Mouse (Mus musculus) midbrain, embryonic 14.5 days (tissue): ENCODE results near the gene Rcbtb2. TPM values are rescaled to one million over a fixed set of nuclear protein-coding genes. Genes with fewer than 3 reads are reported as not detected.

Experiments used
- ATAC-seq: fragments of 200-750 bp; cut with Nextera tagmentation; 2 replicates; pipeline ENCODE4 v1.8.0; 2017; ENCODE audit warnings: moderate number of reproducible peaks, moderate library complexity; ENCODE audit not compliant: low FRiP score, low TSS enrichment
- DNase-seq: peaks from one replicate; pipeline ENCODE4 v3.0.0-alpha.2; 2015
- H3K27ac ChIP-seq: fragments of 300-500 bp; sonication (generic); replicated peaks from 2 replicates; pipeline ENCODE4 v1.5.1; 2014; ENCODE audit warnings: mild to moderate bottlenecking, low read depth, low read length, moderate library complexity
- H3K27me3 ChIP-seq: fragments of 300-500 bp; sonication (generic); 2 replicates; pipeline ENCODE4 v1.6.1; 2014; ENCODE audit warnings: low read length, control low read depth, mixed read lengths; ENCODE audit not compliant: control insufficient read depth, insufficient read depth
- H3K36me3 ChIP-seq: fragments of 300-500 bp; sonication (generic); 2 replicates; pipeline ENCODE4 v1.6.1; 2014; ENCODE audit warnings: low read length, control low read depth; ENCODE audit not compliant: control insufficient read depth, insufficient read depth
- H3K4me1 ChIP-seq: fragments of 300-500 bp; sonication (generic); 2 replicates; pipeline ENCODE4 v1.6.1; 2014; ENCODE audit warnings: mild to moderate bottlenecking, antibody characterized with exemption, low read length, control low read depth; ENCODE audit not compliant: control insufficient read depth, insufficient read depth
- H3K4me2 ChIP-seq: fragments of 300-500 bp; sonication (generic); 2 replicates; pipeline ENCODE4 v1.6.1; 2014; ENCODE audit warnings: mild to moderate bottlenecking, low read length, moderate library complexity
- H3K4me3 ChIP-seq: fragments of 300-500 bp; sonication (generic); replicated peaks from 2 replicates; pipeline ENCODE4 v1.5.1; 2014; ENCODE audit warnings: low read depth, low read length
- H3K9ac ChIP-seq: fragments of 300-500 bp; sonication (generic); replicated peaks from 2 replicates; pipeline ENCODE4 v1.6.1; 2014; ENCODE audit warnings: mild to moderate bottlenecking, low read length, moderate library complexity
- H3K9me3 ChIP-seq: fragments of 300-500 bp; sonication (generic); 2 replicates; pipeline ENCODE4 v1.6.1; 2016; ENCODE audit warnings: low read length, control low read depth, mixed read lengths; ENCODE audit not compliant: control insufficient read depth
- WGBS: fragments of 180-500 bp; shearing (Covaris S2); extraction: QIAGEN DNeasy Blood & Tissue Kit; methylation state at CpG from one replicate; pipeline ENCODE4 v1.1.7; 2014; 5-methylcytosine and 5-hydroxymethylcytosine counted together
- polyA plus RNA-seq: library from polyadenylated mRNA; unstranded; fragments of >200 nt; fragmentation: Nextera tagmentation; extraction: Ambion mirVana; gene quantifications from 2 replicates; pipeline ENCODE4 v1.2.1, GENCODE M21; 2014

The Rcbtb2 gene
- polyA plus RNA-seq, 1 experiment from 2014 or later = 80.0 TPM

- H3K27ac ChIP-seq = no peak overlapping the region
- no peak overlapping the region for H3K4me2 ChIP-seq
- H3K9me3 ChIP-seq = no peaks in the 10 kb centered on the region
- no peaks in the 10 kb centered on the region for H3K27me3 ChIP-seq
- no peak overlapping the region for H3K4me3 ChIP-seq
- 59% methylated on average over 3 of the region's 3 CpGs for WGBS
- no peaks in the 10 kb centered on the region for H3K36me3 ChIP-seq
- DNase-seq (peak; percentile 48), ATAC-seq (no peak; the same call in 1 of the 2 replicates)
- peaks cover 1% of the 10 kb centered on the region; the same call in 1 of the 2 replicates for H3K4me1 ChIP-seq
- H3K9ac ChIP-seq = no peak overlapping the region
Measured at GRCm38 (mm10) chr14:73226346-73226745, 103.5 kb downstream of the Rcbtb2 start.

DNA sequence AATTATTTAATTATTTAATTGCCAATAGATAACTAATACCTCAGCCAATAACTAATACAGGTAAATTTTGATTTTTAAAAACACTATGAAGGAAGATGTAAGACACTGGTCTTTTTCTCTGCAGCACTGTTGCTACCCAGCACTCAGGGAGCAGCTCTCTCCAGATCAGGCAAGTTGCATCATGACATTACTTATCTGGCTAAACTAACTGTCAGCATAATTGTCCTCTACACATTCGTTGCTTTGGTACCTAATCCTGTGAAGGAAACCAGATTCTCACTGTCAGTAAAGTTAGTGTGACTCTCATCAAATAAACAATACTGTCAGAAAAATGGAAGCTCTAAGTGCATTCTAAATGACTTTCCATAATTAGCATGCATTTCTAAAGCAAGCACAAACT, 104.0 kb downstream of the Rcbtb2 start:
- no peak overlapping the region for H3K4me2 ChIP-seq
- H3K27ac ChIP-seq = no peak overlapping the region
- WGBS = 25% methylated on average over 1 of the region's 1 CpGs
- no peaks in the 10 kb centered on the region for H3K9me3 ChIP-seq
- no peak overlapping the region for H3K9ac ChIP-seq
- ATAC-seq (no peak), DNase-seq (no peak)
- no peaks in the 10 kb centered on the region for H3K27me3 ChIP-seq
- H3K36me3 ChIP-seq = no peaks in the 10 kb centered on the region
- H3K4me1 ChIP-seq = peaks cover 4% of the 10 kb centered on the region; the same call in 1 of the 2 replicates
- no peak overlapping the region for H3K4me3 ChIP-seq

DNA sequence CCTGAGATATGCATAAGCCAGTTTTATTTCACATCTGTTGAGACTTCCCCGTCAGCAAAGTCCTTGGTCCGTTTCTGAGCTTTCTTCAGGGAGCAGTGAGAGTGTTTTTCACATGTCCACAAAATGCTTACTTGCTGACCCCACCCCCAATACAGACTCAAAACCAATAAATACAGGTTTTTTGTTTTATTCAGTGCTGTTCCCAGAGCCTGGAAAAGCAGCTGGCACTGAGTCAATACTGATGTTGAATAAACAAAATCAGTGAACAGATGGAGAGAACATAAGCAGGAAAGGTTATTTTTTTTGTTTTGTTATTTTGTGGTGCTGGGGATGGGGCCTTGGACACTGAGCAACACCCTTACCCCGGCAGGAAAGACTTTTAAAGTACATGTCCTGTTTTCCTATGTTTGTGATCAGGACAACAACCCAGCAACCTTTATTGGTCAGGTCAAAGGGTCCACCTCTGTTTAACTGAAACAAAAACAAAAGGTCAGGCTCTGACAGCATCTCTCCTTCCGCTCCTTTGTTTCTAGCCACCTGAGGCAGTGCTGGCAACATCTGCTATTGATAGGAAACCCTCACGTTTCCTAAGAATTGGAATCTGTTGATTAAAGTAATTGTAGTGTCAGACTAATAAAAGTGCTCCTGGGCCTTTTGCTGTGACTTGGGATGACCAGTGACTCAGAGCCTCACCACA, 108.6 kb downstream of the Rcbtb2 start:
- WGBS = 26% methylated on average over 5 of the region's 5 CpGs
- Histone ChIP-seq H3K27me3 (no peaks in the 10 kb centered on the region), H3K4me1 (peaks cover 4% of the 10 kb centered on the region; the same call in 1 of the 2 replicates), H3K9ac (no peak overlapping the region), H3K4me2 (no peak overlapping the region), H3K36me3 (no peaks in the 10 kb centered on the region), H3K27ac (no peak overlapping the region; the same call in 1 of the 2 replicates), H3K4me3 (no peak overlapping the region), H3K9me3 (no peaks in the 10 kb centered on the region)
- DNase-seq (no peak), ATAC-seq (no peak)

DNA sequence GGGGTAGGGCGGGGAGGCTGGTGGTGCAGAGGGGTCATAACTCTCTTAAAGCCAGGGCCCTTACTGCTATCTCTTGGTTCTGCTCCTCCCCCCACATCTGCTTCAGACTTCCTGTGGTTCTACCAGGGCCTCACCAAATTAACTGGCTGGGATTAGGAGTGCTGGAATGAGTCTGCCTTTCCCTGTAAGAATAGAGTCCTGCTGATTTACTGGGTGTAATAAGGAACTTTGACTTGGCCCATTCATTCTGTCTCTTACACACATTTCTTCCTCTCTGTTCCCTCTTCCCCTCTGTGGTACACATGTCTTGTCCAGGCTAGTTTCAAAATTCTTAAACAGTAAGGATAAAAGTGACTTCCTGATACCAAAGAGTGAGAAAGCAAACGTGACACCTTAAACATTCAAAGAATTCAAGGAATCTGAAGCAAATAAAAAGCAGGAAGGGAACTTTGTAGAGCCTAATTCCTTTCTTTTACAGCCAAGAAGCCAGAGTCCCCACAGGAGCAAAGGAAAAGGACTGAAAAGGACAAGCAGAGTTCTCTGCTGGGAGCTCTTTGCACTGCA, 111.7 kb downstream of the Rcbtb2 start:
- H3K27me3 ChIP-seq = no peaks in the 10 kb centered on the region
- H3K4me1 ChIP-seq = 0 out of 2 replicates have a peak, but pooled peaks cover 4% of the 10 kb centered on the region
- H3K9me3 ChIP-seq = no peaks in the 10 kb centered on the region
- H3K27ac ChIP-seq = no peak overlapping the region
- ATAC-seq (no peak), DNase-seq (no peak)
- H3K4me3 ChIP-seq = no peak overlapping the region
- H3K36me3 ChIP-seq = no peaks in the 10 kb centered on the region
- H3K4me2 ChIP-seq = no peak overlapping the region
- H3K9ac ChIP-seq = no peak overlapping the region
- 21% methylated on average over 2 of the region's 2 CpGs for WGBS

DNA sequence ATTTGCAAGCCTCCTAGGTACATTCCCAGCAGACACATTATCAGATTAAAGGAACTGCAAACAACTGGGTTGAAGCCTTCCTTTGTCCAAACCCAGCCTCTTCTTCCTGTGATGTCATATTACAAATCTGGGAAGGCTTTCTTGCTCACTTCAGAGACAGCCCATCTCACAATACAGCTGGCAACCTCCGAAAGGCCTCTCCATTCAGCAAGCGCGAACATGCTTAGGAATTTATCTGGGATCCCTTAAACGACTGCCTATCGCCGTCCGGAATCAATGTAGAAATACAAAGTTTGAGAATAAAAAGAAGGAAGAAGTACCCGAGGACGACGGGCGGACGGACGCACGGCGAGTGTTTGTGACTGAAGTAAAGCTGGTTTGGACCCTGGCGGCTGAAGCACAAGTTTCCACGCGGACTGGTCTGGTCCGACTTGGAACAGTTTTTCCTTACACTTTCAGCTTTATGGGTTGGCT, 115.0 kb downstream of the Rcbtb2 start, which contains the start of gene Lpar6:
Lpar6 (plus strand) TSS at position 48 of the 474 bp plus-strand sequence.
- ATAC-seq = peak; percentile 78
- H3K4me2 ChIP-seq = peak within 1 kb of the TSS; percentile 61
- peak within 1 kb of the TSS; percentile 79 for H3K27ac ChIP-seq

DNA sequence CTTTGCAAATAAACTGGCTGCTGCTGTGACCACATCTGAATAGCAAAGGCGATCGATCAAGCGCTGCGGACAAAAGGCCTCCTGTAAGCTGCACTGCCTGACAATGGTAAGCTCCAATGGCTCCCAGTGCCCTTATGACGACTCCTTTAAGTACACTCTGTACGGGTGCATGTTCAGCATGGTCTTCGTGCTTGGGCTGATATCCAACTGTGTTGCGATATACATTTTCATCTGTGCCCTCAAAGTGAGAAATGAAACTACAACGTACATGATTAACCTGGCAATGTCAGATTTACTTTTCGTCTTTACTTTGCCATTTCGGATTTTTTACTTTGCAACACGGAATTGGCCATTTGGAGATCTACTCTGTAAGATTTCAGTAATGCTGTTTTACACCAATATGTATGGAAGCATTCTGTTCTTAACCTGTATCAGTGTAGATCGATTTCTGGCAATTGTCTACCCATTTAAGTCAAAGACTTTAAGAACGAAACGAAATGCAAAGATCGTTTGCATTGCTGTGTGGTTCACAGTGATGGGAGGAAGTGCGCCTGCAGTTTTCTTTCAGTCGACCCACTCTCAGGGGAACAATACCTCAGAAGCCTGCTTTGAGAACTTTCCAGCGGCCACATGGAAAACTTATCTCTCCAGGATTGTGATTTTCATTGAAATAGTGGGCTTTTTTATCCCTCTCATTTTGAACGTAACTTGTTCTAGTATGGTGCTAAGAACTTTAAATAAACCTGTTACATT, 115.8 kb downstream of the Rcbtb2 start:
- Histone ChIP-seq H3K9ac (peak overlapping the region; percentile 51), H3K4me2 (peak overlapping the region; percentile 61), H3K36me3 (no peaks in the 10 kb centered on the region), H3K27ac (peak overlapping the region; percentile 79), H3K27me3 (no peaks in the 10 kb centered on the region), H3K9me3 (no peaks in the 10 kb centered on the region), H3K4me1 (no peaks in the 10 kb centered on the region), H3K4me3 (peak overlapping the region; percentile 47)
- DNase-seq (peak; percentile 77), ATAC-seq (peak; percentile 78)
- under 1% methylated on average over 20 of the region's 20 CpGs for WGBS

More for the DNA sequence above, 115.0 kb downstream of the Rcbtb2 start, which contains the start of gene Lpar6:
- no peaks in the 10 kb centered on the region for H3K9me3 ChIP-seq
- H3K4me1 ChIP-seq = no peaks in the 10 kb centered on the region
- no peaks in the 10 kb centered on the region for H3K36me3 ChIP-seq
- no peaks in the 10 kb centered on the region for H3K27me3 ChIP-seq
- H3K4me3 ChIP-seq = peak within 1 kb of the TSS; percentile 47
- WGBS = under 1% methylated on average over 19 of the region's 19 CpGs
- H3K9ac ChIP-seq = peak within 1 kb of the TSS; percentile 51
- DNase-seq = peak; percentile 79

- peak overlapping the region; percentile 61 for H3K4me2 ChIP-seq
- no peaks in the 10 kb centered on the region for H3K27me3 ChIP-seq
- peak overlapping the region; percentile 47 for H3K4me3 ChIP-seq
- peak overlapping the region; percentile 79 for H3K27ac ChIP-seq
- ATAC-seq (no peak), DNase-seq (peak; percentile 62)
- no peaks in the 10 kb centered on the region for H3K36me3 ChIP-seq
- H3K9me3 ChIP-seq = no peaks in the 10 kb centered on the region
- peak overlapping the region; percentile 51 for H3K9ac ChIP-seq
- no peaks in the 10 kb centered on the region for H3K4me1 ChIP-seq
- WGBS = under 1% methylated on average over 6 of the region's 6 CpGs
Measured at GRCm38 (mm10) chr14:73239291-73239690, 116.5 kb downstream of the Rcbtb2 start.

- H3K4me3 ChIP-seq = no peak overlapping the region
Measured at GRCm38 (mm10) chr14:73239857-73240256, 117.0 kb downstream of the Rcbtb2 start.

More at GRCm38 (mm10) chr14:73239857-73240256, 117.0 kb downstream of the Rcbtb2 start:
- H3K36me3 ChIP-seq = no peaks in the 10 kb centered on the region
- H3K27me3 ChIP-seq = no peaks in the 10 kb centered on the region
- no peak overlapping the region for H3K27ac ChIP-seq
- WGBS = 46% methylated on average over 3 of the region's 3 CpGs
- no peaks in the 10 kb centered on the region for H3K4me1 ChIP-seq
- no peak overlapping the region for H3K9ac ChIP-seq
- DNase-seq (no peak), ATAC-seq (no peak)
- H3K4me2 ChIP-seq = peak overlapping the region; percentile 39
- no peaks in the 10 kb centered on the region for H3K9me3 ChIP-seq
